Mouse (Mus musculus): ENCODE measurements around the gene BC025446. TPM values are rescaled to one million over a fixed set of nuclear protein-coding genes. Genes with fewer than 3 reads are reported as not detected.
"Not testable (repeated sequence)": the region's sequence is repeated elsewhere in the genome, so short reads cannot be mapped to it uniquely, and the experiment has no call there.

Gene BC025446
- polyA plus RNA-seq (2015; fragmentation: Nextera tagmentation; extraction: Ambion mirVana): 4.2 and 5.2 TPM in 2 replicates

DNA sequence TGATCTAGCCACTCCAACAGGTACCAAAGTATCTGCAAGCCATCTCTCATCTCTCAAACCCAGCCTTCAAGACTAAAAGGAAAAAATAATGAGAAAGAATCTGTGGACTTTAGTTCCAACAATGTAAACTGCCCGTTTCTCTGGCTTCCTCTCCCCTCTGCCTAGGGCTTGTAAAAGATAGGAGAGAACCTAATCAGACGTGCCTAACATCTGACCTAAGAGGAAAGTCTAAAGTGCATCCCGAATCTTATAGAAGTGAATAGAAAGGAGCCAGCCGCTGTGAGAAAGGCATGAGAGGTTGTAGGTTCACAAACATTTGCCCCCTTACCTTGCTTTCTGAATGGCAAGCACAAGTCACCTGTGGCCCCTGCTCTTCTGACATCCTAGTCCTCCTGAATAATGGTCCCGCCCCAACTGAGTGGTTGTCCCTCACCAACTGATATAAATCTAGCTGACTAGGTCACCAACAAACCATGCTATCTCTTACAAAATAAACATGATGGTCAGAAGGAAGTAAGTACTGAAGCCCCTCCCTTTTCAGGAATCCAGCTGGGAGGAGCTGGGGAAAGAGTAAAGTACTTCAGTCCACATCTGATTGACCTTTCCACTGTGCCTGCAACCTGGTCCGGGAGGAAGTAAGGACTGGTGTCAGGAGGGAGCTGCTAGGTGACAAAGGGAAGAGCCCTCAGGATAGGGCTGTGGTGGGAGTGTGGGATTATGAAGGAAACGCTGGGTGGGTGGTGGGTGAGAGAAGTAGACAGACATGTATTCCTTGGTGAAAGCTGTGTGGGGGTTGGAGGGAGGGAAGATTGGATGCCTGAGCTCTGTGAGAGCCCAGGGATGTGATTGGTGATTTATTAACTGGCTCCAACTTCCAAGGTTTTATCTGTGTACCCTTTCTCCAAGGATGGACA is at the start of gene BC025446:
Gene BC025446 (plus strand): TSS at position 599 of the 914 bp plus-strand sequence.
- Histone ChIP-seq H3K4me3 (ENCODE audit: low read depth, low read length) (no peak within 1 kb of the TSS), H3K4me2 (ENCODE audit: low read depth, low read length) (no peak within 1 kb of the TSS; the same call in 1 of the 2 replicates), H3K4me1 (ENCODE audit: control insufficient read depth, low read depth, low read length) (no peaks in the 10 kb centered on the region), H3K9me3 (replicated peaks; ENCODE audit: control insufficient read depth, low read length) (no peaks in the 10 kb centered on the region), H3K27me3 (ENCODE audit: control insufficient read depth, insufficient read depth, low read depth, low read length) (no peaks in the 10 kb centered on the region), H3K27ac (ENCODE audit: low read length) (no peak within 1 kb of the TSS), H3K9ac (ENCODE audit: low read depth, low read length) (no peak within 1 kb of the TSS), H3K36me3 (ENCODE audit: control insufficient read depth, insufficient read depth) (no peaks in the 10 kb centered on the region)
- WGBS (ENCODE audit: insufficient replicate concordance): 50% methylated on average over 7 of the region's 7 CpGs
- ATAC-seq (ENCODE audit: low read depth): peak; percentile 64

DNA sequence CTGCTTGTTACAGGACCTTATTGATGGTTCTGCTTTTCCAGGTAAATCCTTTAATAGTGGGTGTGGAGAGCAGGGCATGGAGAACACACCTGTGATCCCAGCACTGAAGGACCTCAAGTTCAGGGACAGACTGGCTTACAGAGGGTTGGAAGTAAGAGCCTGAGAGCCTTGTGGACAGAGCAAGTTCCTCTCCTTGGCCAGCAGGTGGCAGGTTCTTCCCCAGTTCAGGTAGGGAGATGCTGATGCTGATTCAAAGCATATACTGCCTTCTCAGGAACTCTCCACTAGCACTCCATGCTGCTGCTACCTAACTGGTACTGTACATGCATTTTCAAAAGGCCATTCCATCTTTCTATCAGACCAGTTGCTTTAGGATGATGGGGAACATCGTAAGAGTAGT is 40.7 kb upstream of the BC025446 start:
- H3K4me1 ChIP-seq (ENCODE audit: control insufficient read depth, low read depth, low read length): no peaks in the 10 kb centered on the region
- no peak overlapping the region for H3K4me3 ChIP-seq (ENCODE audit: low read depth, low read length)
- H3K27me3 ChIP-seq (ENCODE audit: control insufficient read depth, insufficient read depth, low read depth, low read length): no peaks in the 10 kb centered on the region
- H3K9me3 ChIP-seq (replicated peaks; ENCODE audit: control insufficient read depth, low read length): no peaks in the 10 kb centered on the region
- no peak overlapping the region for H3K9ac ChIP-seq (ENCODE audit: low read depth, low read length)
- no peaks in the 10 kb centered on the region for H3K36me3 ChIP-seq (ENCODE audit: control insufficient read depth, insufficient read depth)
- no peak overlapping the region for H3K27ac ChIP-seq (ENCODE audit: low read length)
- no peak for ATAC-seq (ENCODE audit: low read depth)
- WGBS (ENCODE audit: insufficient replicate concordance): 43% methylated on average over 1 of the region's 1 CpGs
- no peak overlapping the region for H3K4me2 ChIP-seq (ENCODE audit: low read depth, low read length)

DNA sequence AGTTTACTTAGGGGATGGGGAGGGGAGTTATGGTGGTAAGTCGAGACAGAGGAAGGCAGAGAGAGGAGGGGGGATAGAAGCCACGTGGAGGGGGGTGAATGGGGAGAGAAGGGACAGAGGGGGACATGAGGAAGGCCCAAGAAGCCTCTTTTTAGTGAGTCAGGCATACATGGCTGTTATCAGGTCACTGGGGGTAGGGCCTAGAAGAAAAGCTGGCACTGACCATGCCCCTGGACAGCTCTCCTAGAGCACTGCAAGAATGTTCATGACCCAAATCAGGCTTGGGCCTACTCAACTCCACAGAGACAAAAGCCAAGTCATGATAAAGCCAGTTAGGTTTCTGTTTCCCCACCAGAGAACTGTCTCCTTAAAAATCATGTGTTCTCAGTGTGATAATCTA is 29.9 kb upstream of the BC025446 start:
- Histone ChIP-seq H3K4me2 (ENCODE audit: low read depth, low read length) (no peak overlapping the region), H3K27me3 (ENCODE audit: control insufficient read depth, insufficient read depth, low read depth, low read length) (no peaks in the 10 kb centered on the region), H3K27ac (ENCODE audit: low read length) (no peak overlapping the region), H3K36me3 (ENCODE audit: control insufficient read depth, insufficient read depth) (no peaks in the 10 kb centered on the region), H3K4me1 (ENCODE audit: control insufficient read depth, low read depth, low read length) (no peaks in the 10 kb centered on the region), H3K9me3 (replicated peaks; ENCODE audit: control insufficient read depth, low read length) (no peaks in the 10 kb centered on the region), H3K9ac (ENCODE audit: low read depth, low read length) (no peak overlapping the region), H3K4me3 (ENCODE audit: low read depth, low read length) (no peak overlapping the region)
- ATAC-seq (ENCODE audit: low read depth): no peak
- 22% methylated on average over 2 of the region's 2 CpGs for WGBS (ENCODE audit: insufficient replicate concordance)

DNA sequence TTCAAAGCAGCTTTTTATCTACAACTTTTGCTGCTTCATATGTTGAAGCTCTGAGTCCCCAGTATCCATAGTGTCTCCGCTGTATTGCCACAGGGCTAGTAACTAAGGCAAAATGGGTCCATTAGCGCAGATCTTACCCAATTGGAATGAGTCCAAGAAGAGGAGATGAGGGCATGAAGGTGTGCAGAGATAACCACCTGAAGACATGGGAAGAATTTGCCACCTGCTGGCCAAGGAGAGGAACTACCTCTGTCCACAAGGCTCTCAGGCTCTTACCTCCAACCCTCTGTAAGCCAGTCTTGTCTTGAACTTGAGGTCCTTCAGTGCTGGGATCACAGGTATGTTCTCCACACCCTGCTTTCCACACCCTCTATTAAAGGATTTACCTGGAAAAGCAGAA is 27.1 kb upstream of the BC025446 start:
- Histone ChIP-seq H3K9me3 (replicated peaks; ENCODE audit: control insufficient read depth, low read length) (no peaks in the 10 kb centered on the region), H3K27me3 (ENCODE audit: control insufficient read depth, insufficient read depth, low read depth, low read length) (no peaks in the 10 kb centered on the region), H3K4me1 (ENCODE audit: control insufficient read depth, low read depth, low read length) (no peaks in the 10 kb centered on the region), H3K36me3 (ENCODE audit: control insufficient read depth, insufficient read depth) (no peaks in the 10 kb centered on the region), H3K4me2 (ENCODE audit: low read depth, low read length) (no peak overlapping the region), H3K4me3 (ENCODE audit: low read depth, low read length) (no peak overlapping the region), H3K9ac (ENCODE audit: low read depth, low read length) (no peak overlapping the region), H3K27ac (ENCODE audit: low read length) (no peak overlapping the region)
- WGBS (ENCODE audit: insufficient replicate concordance): 53% methylated on average over 2 of the region's 2 CpGs
- ATAC-seq (ENCODE audit: low read depth): no peak

DNA sequence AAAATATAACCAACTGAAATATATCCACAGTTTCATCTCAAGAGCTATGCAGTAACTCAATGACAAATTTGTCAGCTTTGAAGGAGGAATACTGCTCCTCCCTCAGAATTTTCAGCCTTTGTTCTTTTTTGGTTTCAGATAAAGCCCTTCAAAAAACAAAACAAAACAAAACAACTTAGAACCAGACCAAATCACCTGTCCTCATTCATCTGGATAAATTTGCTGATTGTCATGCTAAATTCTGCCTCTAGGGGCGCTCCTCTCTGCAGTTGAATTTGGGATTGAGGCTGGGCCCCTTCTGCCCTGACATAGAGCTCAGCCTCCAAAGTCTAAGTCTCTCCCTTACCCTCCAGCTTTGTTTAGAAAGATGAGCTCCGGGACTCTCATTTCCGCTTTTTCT is 25.6 kb upstream of the BC025446 start:
- not testable (repeated sequence) for H3K4me1 ChIP-seq (ENCODE audit: control insufficient read depth, low read depth, low read length); H3K4me3 ChIP-seq (ENCODE audit: low read depth, low read length); H3K9ac ChIP-seq (ENCODE audit: low read depth, low read length); H3K4me2 ChIP-seq (ENCODE audit: low read depth, low read length); H3K36me3 ChIP-seq (ENCODE audit: control insufficient read depth, insufficient read depth); H3K27me3 ChIP-seq (ENCODE audit: control insufficient read depth, insufficient read depth, low read depth, low read length); H3K9me3 ChIP-seq (replicated peaks; ENCODE audit: control insufficient read depth, low read length); H3K27ac ChIP-seq (ENCODE audit: low read length); ATAC-seq (ENCODE audit: low read depth)
- 0% methylated on average over 1 of the region's 3 CpGs for WGBS (ENCODE audit: insufficient replicate concordance)

DNA sequence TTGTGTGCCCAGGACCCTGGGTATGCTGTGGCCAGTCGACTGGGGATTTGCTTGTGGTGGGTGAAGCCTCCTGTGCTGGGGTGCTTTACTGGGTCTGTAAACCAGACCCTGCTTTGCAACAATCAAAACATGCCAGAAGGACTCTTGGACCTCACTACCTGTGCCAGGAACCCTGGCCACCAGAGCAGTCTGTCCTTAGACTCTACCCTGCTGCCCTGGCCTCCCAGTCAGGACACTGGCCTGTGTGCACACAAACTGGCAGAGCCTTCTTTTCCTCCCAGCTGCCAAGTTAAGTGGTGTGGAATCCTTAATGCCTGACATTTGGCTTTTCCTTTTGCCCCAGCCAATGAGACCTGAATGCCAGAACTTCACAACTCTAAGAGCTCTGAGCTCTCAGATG is 655 bp downstream of the BC025446 start:
- ATAC-seq (ENCODE audit: low read depth): no peak

DNA sequence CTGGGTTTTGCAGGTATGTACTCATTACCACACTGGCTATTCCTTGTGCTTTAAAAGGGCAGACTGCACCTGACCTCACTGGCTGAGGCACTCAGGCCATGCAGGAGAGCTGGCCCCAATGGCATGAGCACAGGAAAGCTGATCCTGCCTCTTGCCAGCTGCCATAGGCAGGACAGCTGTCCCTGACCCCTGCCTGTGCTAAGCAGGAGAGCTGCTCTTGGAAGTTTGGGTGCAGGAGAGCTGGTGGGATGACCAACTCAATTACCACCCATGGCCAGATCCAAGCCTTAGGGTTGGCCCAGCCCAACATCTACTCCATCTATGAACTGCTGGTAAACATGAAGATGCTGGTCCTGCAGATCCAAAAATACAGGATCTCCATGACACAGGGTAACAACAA is 5.8 kb downstream of the BC025446 start:
- Histone ChIP-seq H3K9me3 (replicated peaks; ENCODE audit: control insufficient read depth, low read length) (no peaks in the 10 kb centered on the region), H3K9ac (ENCODE audit: low read depth, low read length) (no peak overlapping the region), H3K27ac (ENCODE audit: low read length) (no peak overlapping the region), H3K4me3 (ENCODE audit: low read depth, low read length) (no peak overlapping the region), H3K27me3 (ENCODE audit: control insufficient read depth, insufficient read depth, low read depth, low read length) (no peaks in the 10 kb centered on the region), H3K36me3 (ENCODE audit: control insufficient read depth, insufficient read depth) (no peaks in the 10 kb centered on the region), H3K4me2 (ENCODE audit: low read depth, low read length) (no peak overlapping the region), H3K4me1 (ENCODE audit: control insufficient read depth, low read depth, low read length) (no peaks in the 10 kb centered on the region)
- no peak for ATAC-seq (ENCODE audit: low read depth)

More for the DNA sequence above, 655 bp downstream of the BC025446 start:
- no peak overlapping the region for H3K27ac ChIP-seq (ENCODE audit: low read length)
- H3K9ac ChIP-seq (ENCODE audit: low read depth, low read length): no peak overlapping the region
- no peaks in the 10 kb centered on the region for H3K9me3 ChIP-seq (replicated peaks; ENCODE audit: control insufficient read depth, low read length)
- no peak overlapping the region for H3K4me3 ChIP-seq (ENCODE audit: low read depth, low read length)
- no peaks in the 10 kb centered on the region for H3K36me3 ChIP-seq (ENCODE audit: control insufficient read depth, insufficient read depth)
- H3K4me2 ChIP-seq (ENCODE audit: low read depth, low read length): no peak overlapping the region; the same call in 1 of the 2 replicates
- no peaks in the 10 kb centered on the region for H3K27me3 ChIP-seq (ENCODE audit: control insufficient read depth, insufficient read depth, low read depth, low read length)
- H3K4me1 ChIP-seq (ENCODE audit: control insufficient read depth, low read depth, low read length): no peaks in the 10 kb centered on the region
- 11% methylated on average over 1 of the region's 1 CpGs for WGBS (ENCODE audit: insufficient replicate concordance)

DNA sequence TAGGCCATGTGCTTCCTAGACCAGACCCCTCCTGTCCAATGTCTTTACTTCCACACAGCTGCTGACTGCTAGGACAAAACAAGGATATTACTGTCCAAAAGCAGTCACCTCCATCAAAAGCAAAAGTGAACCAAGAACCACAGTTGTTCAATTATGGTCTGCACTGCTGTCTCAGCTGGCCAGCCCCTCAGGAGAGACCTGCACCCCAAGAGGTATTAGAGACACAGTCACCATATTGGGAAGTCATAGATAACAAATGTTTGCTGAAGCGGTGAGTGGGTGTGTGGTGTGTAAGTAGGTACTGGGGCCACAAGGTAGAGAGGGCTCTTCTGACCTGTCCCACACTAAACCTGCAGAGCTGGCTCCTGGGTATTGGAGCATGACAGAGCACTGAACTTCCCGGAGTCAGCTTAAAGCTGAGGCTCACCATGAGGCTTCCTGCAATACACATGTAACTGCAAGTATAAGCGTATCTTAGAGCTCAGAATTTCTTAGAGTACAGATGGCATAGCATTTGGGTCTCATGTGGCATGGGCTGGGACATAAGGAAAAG is 21.6 kb downstream of the BC025446 start:
- no peak for ATAC-seq (ENCODE audit: low read depth)
- Histone ChIP-seq H3K9me3 (replicated peaks; ENCODE audit: control insufficient read depth, low read length) (no peaks in the 10 kb centered on the region), H3K4me2 (ENCODE audit: low read depth, low read length) (no peak overlapping the region), H3K27me3 (ENCODE audit: control insufficient read depth, insufficient read depth, low read depth, low read length) (no peaks in the 10 kb centered on the region), H3K36me3 (ENCODE audit: control insufficient read depth, insufficient read depth) (no peaks in the 10 kb centered on the region), H3K4me3 (ENCODE audit: low read depth, low read length) (no peak overlapping the region), H3K4me1 (ENCODE audit: control insufficient read depth, low read depth, low read length) (no peaks in the 10 kb centered on the region), H3K9ac (ENCODE audit: low read depth, low read length) (no peak overlapping the region), H3K27ac (ENCODE audit: low read length) (no peak overlapping the region)
- WGBS (ENCODE audit: insufficient replicate concordance): 59% methylated on average over 3 of the region's 3 CpGs

DNA sequence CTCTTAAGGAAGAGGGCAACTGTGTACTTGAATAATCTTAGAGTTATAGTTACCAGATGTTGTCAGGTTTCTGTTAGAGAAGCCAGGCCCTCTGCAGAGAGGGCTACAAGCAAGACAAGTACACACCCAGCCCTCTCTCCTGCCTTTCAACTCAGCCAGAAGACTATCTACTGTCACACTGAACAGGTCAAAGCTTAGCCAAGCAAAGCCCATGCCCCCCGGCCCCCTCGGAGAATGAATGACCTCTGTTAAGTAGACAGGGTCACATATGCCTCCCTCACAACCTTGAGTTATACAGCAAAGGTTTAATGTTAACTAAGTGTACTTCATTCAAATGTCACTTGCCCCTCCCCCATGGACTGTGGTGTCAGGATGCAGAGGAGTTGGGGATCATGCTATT is 24.4 kb downstream of the BC025446 start:
- no peak for ATAC-seq (ENCODE audit: low read depth)
- H3K9ac ChIP-seq (ENCODE audit: low read depth, low read length): no peak overlapping the region
- no peaks in the 10 kb centered on the region for H3K9me3 ChIP-seq (replicated peaks; ENCODE audit: control insufficient read depth, low read length)
- no peaks in the 10 kb centered on the region for H3K27me3 ChIP-seq (ENCODE audit: control insufficient read depth, insufficient read depth, low read depth, low read length)
- H3K27ac ChIP-seq (ENCODE audit: low read length): no peak overlapping the region
- 60% methylated on average over 2 of the region's 2 CpGs for WGBS (ENCODE audit: insufficient replicate concordance)
- H3K4me3 ChIP-seq (ENCODE audit: low read depth, low read length): no peak overlapping the region
- H3K4me1 ChIP-seq (ENCODE audit: control insufficient read depth, low read depth, low read length): no peaks in the 10 kb centered on the region
- H3K4me2 ChIP-seq (ENCODE audit: low read depth, low read length): no peak overlapping the region
- no peaks in the 10 kb centered on the region for H3K36me3 ChIP-seq (ENCODE audit: control insufficient read depth, insufficient read depth)

Measured in liver, embryonic 16.5 days (tissue).